Mouse (Mus musculus): ENCODE measurements around the gene Adprm.

DNA sequence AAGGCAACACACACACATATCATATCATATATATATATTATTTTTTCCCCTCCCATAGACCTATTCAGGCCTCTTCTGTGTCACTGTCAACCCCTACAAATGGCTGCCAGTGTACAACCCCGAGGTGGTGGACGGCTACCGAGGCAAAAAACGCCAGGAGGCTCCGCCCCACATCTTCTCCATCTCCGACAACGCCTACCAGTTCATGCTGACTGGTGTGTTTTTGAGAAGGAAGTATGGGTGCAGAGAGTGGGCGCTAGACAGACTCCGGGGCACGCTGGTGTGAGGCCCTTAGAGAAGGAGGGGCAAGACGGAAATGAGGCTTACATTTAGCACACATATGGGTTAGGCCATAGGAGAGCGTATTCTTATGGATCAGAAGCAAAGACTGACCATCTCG, 30.4 kb upstream of the Adprm start:
- TF ChIP-seq CTCF (conservative IDR thresholded peaks at IDR 0.05 in 1 of 2, IDR thresholded peaks at IDR 0.05 in 1 of 2; ENCODE audit: low read depth in 2 of 2, low read length in 2 of 2) (no peak), ETS1 (conservative IDR thresholded peaks at IDR 0.05; ENCODE audit: low read depth, low read length) (no peak), MAZ (IDR thresholded peaks at IDR 0.05; ENCODE audit: low read depth, low read length) (no peak), PAX5 (IDR thresholded peaks at IDR 0.05; ENCODE audit: low read length) (no peak), CHD2 (IDR thresholded peaks at IDR 0.05; ENCODE audit: low read length) (no peak), NRF1 (IDR thresholded peaks at IDR 0.05; ENCODE audit: low read depth, low read length) (no peak), NELFE (IDR thresholded peaks at IDR 0.05; ENCODE audit: low read depth, low read length) (no peak), E2F4 (IDR thresholded peaks at IDR 0.05; ENCODE audit: insufficient replicate concordance, low read depth, low read length) (no peak), EP300 (IDR thresholded peaks at IDR 0.05; ENCODE audit: low read length) (no peak), CHD1 (IDR thresholded peaks at IDR 0.05; ENCODE audit: low read depth, low read length) (no peak), ZKSCAN1 (IDR thresholded peaks at IDR 0.05; ENCODE audit: borderline replicate concordance, low read depth, low read length) (no peak), POLR2A (IDR thresholded peaks at IDR 0.05; ENCODE audit: low read depth, low read length) (no peak)

All from CH12.LX (cell line).